In genomic region chr9:108137523-108137922, GRCm38 (mm10) we compare ENCODE assay signal across 10 mouse cellular contexts. TPM values are rescaled to one million over a fixed set of nuclear protein-coding genes. Genes with fewer than 3 reads are reported as not detected.
DNase-seq lines count a peak whose midpoint lies in the region; ATAC-seq and TF ChIP-seq lines count a peak whose summit lies in the region.
"Had no signal": no experiment of that assay in that cellular context is flagged by ENCODE, and none has a peak within 500 bp of the region (broad histone marks: within the 10 kb centered on the region; RNA-seq: fewer than 3 reads in every experiment).

No protein-coding gene starts in this region.

- H3K4me2 ChIP-seq in embryonic facial prominence, embryonic 11.5 days (ENCODE audit: low read depth, low read length): no peak overlapping the region
- peak overlapping the region; percentile 36 for H3K4me2 ChIP-seq in limb, embryonic 15.5 days
- H3K4me2 ChIP-seq in hindbrain, embryonic 12.5 days (replicated peaks): no peak overlapping the region
- no peak overlapping the region for H3K4me2 ChIP-seq in forebrain, embryonic 12.5 days

- no peaks in the 10 kb centered on the region for H3K9me3 ChIP-seq in embryonic facial prominence, embryonic 11.5 days (replicated peaks; ENCODE audit: control insufficient read depth, low read length)
- no peaks in the 10 kb centered on the region for H3K9me3 ChIP-seq in limb, embryonic 15.5 days
- H3K9me3 ChIP-seq in hindbrain, embryonic 12.5 days (replicated peaks): no peaks in the 10 kb centered on the region
- no peaks in the 10 kb centered on the region for H3K9me3 ChIP-seq in forebrain, embryonic 12.5 days

- no peaks in the 10 kb centered on the region for H3K27me3 ChIP-seq in embryonic facial prominence, embryonic 11.5 days (ENCODE audit: control insufficient read depth, insufficient read depth, low read length)
- H3K27me3 ChIP-seq in limb, embryonic 15.5 days: no peaks in the 10 kb centered on the region
- H3K27me3 ChIP-seq in hindbrain, embryonic 12.5 days: no peaks in the 10 kb centered on the region
- no peaks in the 10 kb centered on the region for H3K27me3 ChIP-seq in forebrain, embryonic 12.5 days

- H3K36me3 ChIP-seq in embryonic facial prominence, embryonic 11.5 days (replicated peaks; ENCODE audit: control insufficient read depth, insufficient read depth, low read depth, low read length): no peaks in the 10 kb centered on the region
- no peaks in the 10 kb centered on the region for H3K36me3 ChIP-seq in limb, embryonic 15.5 days
- H3K36me3 ChIP-seq in hindbrain, embryonic 12.5 days: peaks cover 28% of the 10 kb centered on the region
- peaks cover 5% of the 10 kb centered on the region for H3K36me3 ChIP-seq in forebrain, embryonic 12.5 days (replicated peaks)

- H3K4me3 ChIP-seq in embryonic facial prominence, embryonic 11.5 days (ENCODE audit: low read depth, low read length): no peak overlapping the region
- no peak overlapping the region; the same call in 1 of the 2 replicates for H3K4me3 ChIP-seq in layer of hippocampus, adult 2 months
- H3K4me3 ChIP-seq in limb, embryonic 15.5 days: no peak overlapping the region
- H3K4me3 ChIP-seq in hindbrain, embryonic 12.5 days: no peak overlapping the region
- no peak overlapping the region for H3K4me3 ChIP-seq in forebrain, embryonic 12.5 days (replicated peaks)

- H3K4me1 ChIP-seq in embryonic facial prominence, embryonic 11.5 days (ENCODE audit: control insufficient read depth, insufficient read depth, low read length): no peaks in the 10 kb centered on the region; the same call in 1 of the 2 replicates
- peaks cover 21% of the 10 kb centered on the region for H3K4me1 ChIP-seq in limb, embryonic 15.5 days
- no peaks in the 10 kb centered on the region for H3K4me1 ChIP-seq in hindbrain, embryonic 12.5 days
- H3K4me1 ChIP-seq in forebrain, embryonic 12.5 days: no peaks in the 10 kb centered on the region

- ATAC-seq in embryonic facial prominence, embryonic 11.5 days (replicated peaks; ENCODE audit: insufficient number of reproducible peaks, low FRiP score, low TSS enrichment, low read depth): no peak
- ATAC-seq in limb, embryonic 15.5 days (ENCODE audit: insufficient number of reproducible peaks, low FRiP score, low TSS enrichment, low read depth): peak; percentile 77
- no peak for ATAC-seq in hindbrain, embryonic 12.5 days (ENCODE audit: low FRiP score)
- ATAC-seq in forebrain, embryonic 12.5 days (ENCODE audit: low FRiP score): no peak

- H3K9ac ChIP-seq in embryonic facial prominence, embryonic 11.5 days (replicated peaks; ENCODE audit: low read length): no peak overlapping the region
- no peak overlapping the region for H3K9ac ChIP-seq in limb, embryonic 15.5 days
- no peak overlapping the region for H3K9ac ChIP-seq in hindbrain, embryonic 12.5 days
- H3K9ac ChIP-seq in forebrain, embryonic 12.5 days: no peak overlapping the region

- DNase-seq in embryo, embryonic 11 days: peak; percentile 48
- DNase-seq in embryo, embryonic 9.5 days (ENCODE audit: extremely low spot score): no peak
- peak; percentile 68 for DNase-seq in embryonic facial prominence, embryonic 11.5 days (ENCODE audit: low spot score)
- DNase-seq in layer of hippocampus, adult 2 months (ENCODE audit: low spot score in 2 of 2): peak; percentile 80 to 93
- DNase-seq in cerebellum, postnatal 36 days: no peak
- DNase-seq: kidney, adult 8-10 months; midbrain, embryonic 14.5 days had no signal

- H3K27ac ChIP-seq in embryonic facial prominence, embryonic 11.5 days (replicated peaks; ENCODE audit: low read depth, low read length): no peak overlapping the region
- peak overlapping the region; percentile 85 for H3K27ac ChIP-seq in layer of hippocampus, adult 2 months
- peak overlapping the region; percentile 84 for H3K27ac ChIP-seq in limb, embryonic 15.5 days
- H3K27ac ChIP-seq in hindbrain, embryonic 12.5 days: no peak overlapping the region
- H3K27ac ChIP-seq in forebrain, embryonic 12.5 days: no peak overlapping the region

- 41% methylated on average over 17 of the region's 17 CpGs for WGBS in embryonic facial prominence, embryonic 11.5 days
- WGBS in limb, embryonic 15.5 days: 11% methylated on average over 17 of the region's 17 CpGs
- WGBS in hindbrain, embryonic 12.5 days: 64% methylated on average over 17 of the region's 17 CpGs
- 74% methylated on average over 17 of the region's 17 CpGs for WGBS in forebrain, embryonic 12.5 days

- no peak for TF ChIP-seq CTCF in layer of hippocampus, adult 2 months (conservative IDR thresholded peaks at IDR 0.05)

RNA-seq across cellular contexts. Expression of gene Apeh, which starts 43.1 kb away (rescaled TPM):
- 45.3 and 47.2 TPM in 2 replicates for polyA plus RNA-seq in embryonic facial prominence, embryonic 11.5 days (2014; fragmentation: Nextera tagmentation; extraction: Ambion mirVana)
- 10 to 100 TPM; 35.3 to 37.0 TPM for total RNA-seq in layer of hippocampus, adult 2 months (2021)
- polyA plus RNA-seq in limb, embryonic 15.5 days (2015; fragmentation: Nextera tagmentation; extraction: Ambion mirVana): 41.8 and 45.4 TPM in 2 replicates
- polyA plus RNA-seq in hindbrain, embryonic 12.5 days (2016; fragmentation: Nextera tagmentation; extraction: Ambion mirVana): 54.3 and 58.6 TPM in 2 replicates
- polyA plus RNA-seq in forebrain, embryonic 12.5 days (2016; fragmentation: Nextera tagmentation; extraction: Ambion mirVana): 51.1 and 56.0 TPM in 2 replicates

RNA-seq across cellular contexts. Expression of gene Bsn, which starts 52.7 kb away (rescaled TPM):
- 0.97 and 1.1 TPM in 2 replicates for polyA plus RNA-seq in embryonic facial prominence, embryonic 11.5 days (2014; fragmentation: Nextera tagmentation; extraction: Ambion mirVana)
- 100 to 1,000 TPM; 236 to 246 TPM for total RNA-seq in layer of hippocampus, adult 2 months (2021)
- polyA plus RNA-seq in limb, embryonic 15.5 days (2015; fragmentation: Nextera tagmentation; extraction: Ambion mirVana): 0.76 and 0.82 TPM in 2 replicates
- polyA plus RNA-seq in hindbrain, embryonic 12.5 days (2016; fragmentation: Nextera tagmentation; extraction: Ambion mirVana): 5.4 and 6.1 TPM in 2 replicates
- 3.6 and 3.9 TPM in 2 replicates for polyA plus RNA-seq in forebrain, embryonic 12.5 days (2016; fragmentation: Nextera tagmentation; extraction: Ambion mirVana)

RNA-seq across cellular contexts. Expression of gene Rnf123, which starts 54.4 kb away (rescaled TPM):
- polyA plus RNA-seq in embryonic facial prominence, embryonic 11.5 days (2014; fragmentation: Nextera tagmentation; extraction: Ambion mirVana): 22.0 and 23.5 TPM in 2 replicates
- total RNA-seq in layer of hippocampus, adult 2 months (2021): 100 to 1,000 TPM in 1 of 2 experiments, 10 to 100 TPM in 1; 95.7 to 111 TPM
- 25.5 and 30.4 TPM in 2 replicates for polyA plus RNA-seq in limb, embryonic 15.5 days (2015; fragmentation: Nextera tagmentation; extraction: Ambion mirVana)
- polyA plus RNA-seq in hindbrain, embryonic 12.5 days (2016; fragmentation: Nextera tagmentation; extraction: Ambion mirVana): 39.5 and 40.7 TPM in 2 replicates
- 36.9 and 41.2 TPM in 2 replicates for polyA plus RNA-seq in forebrain, embryonic 12.5 days (2016; fragmentation: Nextera tagmentation; extraction: Ambion mirVana)

RNA-seq across cellular contexts. Expression of gene Mst1, which starts 57.3 kb away (rescaled TPM):
- 0.28 and 0.31 TPM in 2 replicates for polyA plus RNA-seq in embryonic facial prominence, embryonic 11.5 days (2014; fragmentation: Nextera tagmentation; extraction: Ambion mirVana)
- total RNA-seq in layer of hippocampus, adult 2 months (2021): not detected
- polyA plus RNA-seq in limb, embryonic 15.5 days (2015; fragmentation: Nextera tagmentation; extraction: Ambion mirVana): 2.2 and 3.5 TPM in 2 replicates
- polyA plus RNA-seq in hindbrain, embryonic 12.5 days (2016; fragmentation: Nextera tagmentation; extraction: Ambion mirVana): 0.31 and 0.72 TPM in 2 replicates
- 0.27 and 0.41 TPM in 2 replicates for polyA plus RNA-seq in forebrain, embryonic 12.5 days (2016; fragmentation: Nextera tagmentation; extraction: Ambion mirVana)
- polyA plus RNA-seq: midbrain, embryonic 14.5 days had no signal

Comparison
In these comparisons a context has a peak if more than half of its experiments do, and no peak if none do; other contexts are left out.
1. DNase-seq: peak in embryo, embryonic 11 days (single experiment), embryonic facial prominence, embryonic 11.5 days (single experiment) and layer of hippocampus, adult 2 months (2 of 2); none in embryo, embryonic 9.5 days (single experiment) and cerebellum, postnatal 36 days (0 of 2).
2. H3K27ac ChIP-seq: peak in layer of hippocampus, adult 2 months (single experiment) and limb, embryonic 15.5 days (single experiment); none in embryonic facial prominence, embryonic 11.5 days (single experiment), hindbrain, embryonic 12.5 days (single experiment) and forebrain, embryonic 12.5 days (single experiment).